Mouse (Mus musculus): ENCODE measurements around the gene D17H6S53E.

DNA sequence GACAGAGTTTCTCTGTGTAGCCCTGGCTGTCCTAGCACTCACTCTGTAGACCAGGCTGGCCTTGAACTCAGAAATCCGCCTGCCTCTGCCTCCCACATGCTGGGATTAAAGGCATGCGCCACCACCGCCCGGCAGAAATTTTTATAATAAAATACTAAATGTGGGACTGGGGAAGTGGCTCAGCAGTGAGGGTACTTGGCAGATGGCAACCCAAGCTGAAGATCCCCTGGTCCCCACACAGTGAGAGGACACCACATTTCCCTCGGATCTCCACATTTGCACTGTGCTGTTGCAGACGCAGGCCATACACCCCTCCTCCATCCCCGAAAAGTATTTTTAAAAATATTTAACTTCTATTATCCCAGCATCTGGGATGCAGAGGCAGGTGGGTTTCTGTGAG is 7.3 kb downstream of the D17H6S53E start:
- no peak for TF ChIP-seq POLR2A (IDR thresholded peaks at IDR 0.05; ENCODE audit: borderline replicate concordance, control insufficient read depth, low read depth, low read length)
- TF ChIP-seq CTCF (IDR thresholded peaks at IDR 0.05; ENCODE audit: control insufficient read depth, insufficient read depth, low read length), result no peak

Measured in bone marrow, adult 2 months (tissue).